Mouse (Mus musculus) R1 (cell line): ENCODE results near the gene Asb4.
"Not testable (repeated sequence)": the region's sequence is repeated elsewhere in the genome, so short reads cannot be mapped to it uniquely, and the experiment has no call there.

Source experiments
- DNase-seq: peaks from one replicate; pipeline ENCODE4 v3.0.0-alpha.2; 2018; ENCODE audit warnings: low read depth, low spot score

The Asb4 gene

DNA sequence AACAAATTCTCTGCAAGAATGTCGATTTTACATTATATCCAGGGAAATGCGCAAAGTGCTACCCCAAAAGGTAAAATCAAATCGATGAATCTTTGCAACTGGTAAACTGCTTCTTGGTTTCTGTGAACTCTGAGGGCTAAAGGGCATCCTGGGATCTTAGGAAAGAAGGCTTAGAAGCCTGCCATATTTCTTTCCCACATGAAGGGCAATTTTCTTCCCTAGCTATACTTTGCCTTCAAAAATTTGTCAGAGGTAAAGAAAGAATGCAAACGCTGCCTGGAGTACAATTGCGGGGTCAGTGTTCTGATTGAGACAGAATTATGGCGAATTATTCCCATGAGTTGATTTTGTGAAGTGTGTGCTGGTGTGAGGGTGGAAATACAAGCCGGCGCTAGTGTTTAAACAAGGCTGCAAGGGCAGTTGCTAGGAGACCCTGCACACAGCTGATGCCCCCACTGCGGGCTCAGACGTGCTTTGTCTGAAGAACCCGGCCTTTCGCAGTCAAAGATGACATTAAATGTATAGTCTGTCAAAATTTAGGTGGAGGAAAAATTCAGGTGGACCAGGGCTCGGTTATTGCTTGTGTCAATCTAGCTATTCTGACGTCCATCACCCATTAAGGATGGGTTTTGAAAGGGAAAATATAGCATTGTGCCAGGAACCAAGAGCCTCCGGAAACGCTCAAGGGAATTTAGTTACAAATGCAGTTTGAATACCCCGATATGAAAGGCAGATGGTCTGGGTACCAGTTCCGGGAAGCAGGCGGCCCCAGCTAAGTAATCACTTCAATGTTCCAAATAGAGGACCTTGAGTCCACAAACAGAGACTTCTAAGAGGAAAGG lies at the start of gene Asb4:
Asb4 (plus strand) TSS at position 51 of the 842 bp plus-strand sequence.
- peak; percentile 55 for DNase-seq

DNA sequence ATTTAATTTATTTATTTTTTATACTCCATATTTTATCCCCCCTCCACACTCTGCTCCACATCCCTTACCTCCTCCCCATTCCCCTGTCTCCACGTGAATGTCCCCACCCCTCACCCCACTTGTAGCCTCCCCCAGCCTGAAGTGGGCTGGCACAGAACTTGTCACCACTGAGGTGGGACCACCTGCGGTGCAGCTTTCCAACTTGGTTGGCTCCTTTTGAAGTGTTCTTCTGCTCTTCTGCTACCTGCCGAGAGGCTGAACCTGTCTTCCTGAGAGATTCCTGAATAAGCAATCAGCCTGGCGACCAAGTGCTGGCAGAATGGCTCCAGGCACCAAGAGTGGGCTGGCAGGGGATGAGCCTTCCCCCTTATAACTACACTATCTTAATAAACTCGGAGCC lies 49.2 kb upstream of the Asb4 start:
- DNase-seq = peak; percentile 91

DNA sequence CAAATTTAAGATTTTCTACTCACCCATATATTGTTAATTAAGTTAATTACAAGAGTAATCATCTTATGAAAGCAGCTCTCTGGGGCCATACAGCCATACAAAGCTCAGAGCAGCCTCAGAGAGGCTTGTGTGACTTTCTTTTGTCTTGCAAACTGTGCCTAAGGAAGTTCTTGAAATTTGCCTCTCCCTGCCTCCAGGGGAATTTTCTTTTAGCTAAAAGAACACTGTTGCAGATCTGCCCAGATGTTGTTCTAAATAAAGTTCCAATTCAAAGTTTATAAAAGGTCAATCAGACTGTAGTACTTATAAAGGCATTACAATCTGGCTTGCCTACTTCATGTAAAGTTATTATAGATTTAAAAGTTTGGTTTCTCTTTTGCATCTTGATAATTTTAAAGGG lies 47.2 kb upstream of the Asb4 start:
- peak; percentile 72 for DNase-seq

DNA sequence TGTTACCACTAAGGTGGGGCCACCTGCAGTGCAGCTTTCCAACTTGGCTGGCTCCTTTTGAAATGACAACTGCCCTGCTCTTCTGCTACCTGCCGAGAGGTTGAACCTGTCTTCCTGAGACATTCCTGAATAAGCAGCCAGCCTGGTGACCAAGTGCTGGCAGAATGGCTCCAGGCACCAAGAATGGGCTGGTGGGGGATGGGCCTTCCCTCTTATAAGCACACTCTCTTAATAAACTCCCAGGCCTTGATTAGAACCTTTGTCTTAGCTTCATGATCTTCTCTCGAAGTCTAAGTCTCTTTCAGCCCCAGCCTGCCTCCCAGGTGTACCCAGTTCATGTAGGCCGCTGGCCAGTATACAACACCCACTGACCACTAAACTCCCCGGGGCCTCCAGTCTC lies 44.4 kb upstream of the Asb4 start:
- peak; percentile 52 for DNase-seq

DNA sequence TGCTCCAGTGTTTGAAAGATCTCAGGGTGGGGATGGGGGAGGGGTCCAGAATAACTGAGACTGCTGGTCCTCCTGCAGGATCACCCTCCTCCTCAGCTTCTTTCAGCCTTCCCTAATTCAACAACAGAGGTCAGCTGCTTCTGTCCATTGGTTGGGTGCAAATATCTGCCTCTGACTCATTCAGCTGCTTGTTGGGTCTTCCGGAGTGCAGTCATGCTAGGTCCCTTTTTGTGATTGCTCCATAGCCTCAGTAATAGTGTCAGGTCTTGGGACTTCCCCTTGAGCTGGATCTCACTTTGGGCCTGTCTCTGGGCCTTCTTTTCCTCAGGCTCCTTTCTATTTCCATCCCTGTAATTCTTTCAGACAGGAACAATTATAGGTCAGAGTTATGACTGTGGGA lies 43.9 kb upstream of the Asb4 start:
- not testable (repeated sequence) for DNase-seq

DNA sequence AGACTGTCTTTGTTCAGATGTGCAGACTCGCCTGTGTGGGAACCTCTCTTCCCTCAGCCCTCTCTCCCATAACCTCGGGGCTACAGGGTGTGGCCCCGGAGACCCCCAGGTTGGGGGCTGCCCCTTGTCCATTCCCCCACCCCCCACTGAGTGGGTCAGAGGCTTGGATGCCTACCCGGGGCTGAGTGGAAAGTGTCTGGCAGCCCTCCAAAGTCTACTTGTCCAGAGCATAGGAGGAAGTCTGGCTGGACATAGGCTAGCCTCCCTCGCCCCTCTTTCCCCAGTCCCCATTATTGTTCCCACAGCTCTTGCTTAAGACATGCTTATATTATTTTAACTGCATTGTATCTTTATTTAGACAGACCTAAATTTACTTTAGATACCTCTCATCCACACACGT lies 38.9 kb upstream of the Asb4 start:
- DNase-seq = no peak

DNA sequence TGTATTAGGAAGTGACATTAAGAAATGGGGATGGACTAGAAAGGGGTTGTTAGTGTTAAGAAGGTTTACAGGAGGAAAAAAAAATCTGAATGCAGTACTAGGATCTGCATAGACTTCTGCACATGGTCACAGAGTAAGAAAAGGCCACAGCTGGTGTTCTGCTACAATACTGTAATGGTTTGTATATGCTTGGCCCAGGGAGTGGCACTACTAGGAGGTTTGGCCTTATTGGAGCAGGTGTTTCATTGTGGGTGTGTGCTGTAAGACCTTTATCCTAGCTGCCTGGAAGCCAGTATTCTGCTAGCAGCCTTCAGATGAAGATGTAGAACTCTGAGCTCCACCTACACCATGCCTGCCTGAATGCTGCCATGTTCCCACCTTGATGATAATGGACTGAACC lies 25.3 kb upstream of the Asb4 start:
- no peak for DNase-seq

DNA sequence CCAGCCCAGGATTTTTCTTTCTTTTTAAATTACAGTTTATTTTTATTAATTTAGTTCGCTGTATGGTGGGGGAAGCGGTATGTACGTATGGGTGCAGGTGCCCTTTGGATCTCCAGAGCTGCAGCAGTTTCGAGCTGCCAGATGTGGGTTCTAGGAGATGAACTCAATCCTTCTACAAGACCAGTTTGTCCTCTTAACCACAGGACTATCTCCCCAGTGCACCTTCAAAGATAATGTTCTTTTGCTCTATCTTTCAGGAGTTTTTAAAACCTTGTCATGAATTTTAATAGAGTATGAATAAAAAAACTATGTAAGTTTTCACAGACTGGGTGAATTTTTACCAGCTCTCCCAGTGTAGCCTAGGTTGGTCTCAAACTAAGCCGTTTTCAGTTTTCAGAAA lies 22.8 kb upstream of the Asb4 start:
- no peak for DNase-seq

DNA sequence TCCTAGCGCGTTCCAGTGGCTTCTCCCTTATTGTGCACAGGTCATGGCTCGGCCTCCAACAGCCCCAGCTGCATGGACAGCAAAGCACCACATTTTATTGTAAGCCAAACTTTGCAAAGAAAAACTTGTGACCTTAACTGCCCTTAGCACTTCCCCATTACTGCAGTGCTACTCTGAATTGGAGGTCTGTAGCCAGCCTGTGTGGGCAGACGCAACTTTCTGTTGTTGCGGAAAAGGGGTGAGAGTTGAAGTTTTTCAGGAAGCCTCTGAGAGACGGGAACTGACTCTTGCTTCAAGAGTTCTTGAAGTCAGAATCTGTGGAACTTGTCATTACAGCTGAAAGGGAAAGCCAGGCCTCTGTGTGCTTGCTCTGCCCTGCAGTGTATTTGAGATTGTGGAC lies 21.2 kb upstream of the Asb4 start:
- DNase-seq = no peak

DNA sequence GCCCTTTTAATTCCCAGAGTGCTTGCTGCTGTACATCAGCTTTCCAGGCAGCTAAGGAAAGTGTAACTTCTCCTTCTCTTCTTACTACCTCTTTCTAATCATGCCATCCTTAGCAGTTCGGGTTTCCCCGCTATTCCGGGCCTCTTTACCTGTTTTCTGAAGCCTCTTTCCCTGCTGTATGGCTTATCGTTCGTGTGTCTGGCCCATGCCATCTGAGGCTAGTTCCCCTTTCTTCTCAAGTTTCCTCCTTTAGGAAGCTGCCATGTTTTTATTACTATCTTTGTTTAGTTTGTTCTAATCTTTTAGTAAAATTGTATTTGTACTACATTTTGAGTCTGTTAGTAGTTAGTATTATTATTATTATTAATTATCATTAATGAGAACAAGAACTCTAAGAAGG lies 17.3 kb upstream of the Asb4 start:
- DNase-seq = no peak

DNA sequence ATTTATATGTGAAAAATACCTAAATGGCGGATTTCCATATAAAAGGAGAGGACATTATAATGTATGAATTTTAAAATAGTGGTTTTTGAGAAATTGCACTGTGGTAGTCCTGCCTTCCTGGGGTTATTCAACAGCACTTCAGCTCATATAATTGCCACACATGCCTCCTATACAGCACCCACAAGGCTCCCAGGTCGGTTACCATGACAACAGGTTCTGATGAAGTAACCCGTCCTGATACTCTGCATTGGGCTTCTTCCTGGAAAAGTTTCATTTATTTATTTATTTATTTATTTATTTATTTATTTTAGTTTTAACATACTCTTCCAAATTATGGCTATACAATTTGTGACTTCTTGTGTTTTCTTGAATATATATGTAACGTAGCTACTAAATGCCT lies 6.3 kb upstream of the Asb4 start:
- peak; percentile 60 for DNase-seq

DNA sequence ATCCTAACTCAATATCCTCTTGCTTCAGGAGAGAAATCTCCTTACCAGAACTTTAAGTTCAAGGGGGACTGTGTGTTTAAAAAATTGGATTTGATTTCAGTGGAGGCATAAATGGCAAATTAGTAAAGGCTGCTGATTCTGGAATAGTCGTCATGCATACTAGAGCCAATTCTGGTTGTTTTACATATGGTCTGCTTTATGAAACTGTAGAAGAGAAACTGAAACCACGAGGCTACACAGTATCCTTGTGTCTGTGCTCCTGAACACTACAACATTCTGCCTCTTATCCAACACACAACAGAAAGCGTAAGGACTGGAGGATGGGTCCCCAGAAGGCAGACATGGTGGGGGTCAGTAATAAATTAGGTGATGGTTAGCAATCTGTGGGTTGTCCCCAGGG lies 4.1 kb upstream of the Asb4 start:
- DNase-seq = no peak

DNA sequence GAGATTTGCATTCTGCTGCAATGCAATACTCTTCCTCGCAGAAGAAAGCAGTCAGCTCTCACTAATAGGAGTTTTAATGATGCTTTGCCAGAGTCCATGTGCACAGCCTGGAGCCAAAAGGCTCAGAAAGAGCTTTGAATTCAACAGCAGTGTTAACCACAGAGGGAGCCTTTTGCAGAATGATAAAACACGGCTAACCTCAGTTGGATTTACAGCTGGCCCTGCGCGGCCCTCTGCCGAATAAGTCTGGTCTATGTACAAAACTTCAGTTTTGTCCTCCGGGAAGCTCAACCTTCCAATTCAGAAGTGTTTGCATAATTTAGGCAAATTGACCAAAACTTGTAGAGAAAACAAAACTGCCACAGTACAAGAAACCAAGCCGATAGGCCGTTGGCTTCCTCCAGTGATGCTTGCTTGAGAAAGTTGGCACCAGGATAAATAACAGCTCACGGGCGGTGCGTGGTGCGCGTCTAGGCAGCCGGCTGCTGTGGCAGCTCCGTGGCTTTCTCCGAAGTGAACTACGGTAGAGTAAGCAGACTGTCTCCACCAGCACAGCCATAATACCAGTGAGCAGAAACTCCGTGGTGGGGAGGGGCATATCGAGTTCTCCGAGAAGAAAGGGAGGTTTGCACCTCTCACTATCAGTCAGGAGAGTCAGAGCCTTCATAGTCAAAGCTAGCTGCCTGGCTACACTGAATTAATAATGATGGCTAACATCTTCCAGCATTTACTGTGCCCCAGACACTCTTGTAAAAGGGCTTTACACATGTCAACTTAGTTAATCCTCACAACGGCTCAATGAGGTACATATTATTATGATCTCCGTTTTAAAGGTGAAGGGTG lies 3.2 kb upstream of the Asb4 start:
- peak; percentile 59 for DNase-seq

DNA sequence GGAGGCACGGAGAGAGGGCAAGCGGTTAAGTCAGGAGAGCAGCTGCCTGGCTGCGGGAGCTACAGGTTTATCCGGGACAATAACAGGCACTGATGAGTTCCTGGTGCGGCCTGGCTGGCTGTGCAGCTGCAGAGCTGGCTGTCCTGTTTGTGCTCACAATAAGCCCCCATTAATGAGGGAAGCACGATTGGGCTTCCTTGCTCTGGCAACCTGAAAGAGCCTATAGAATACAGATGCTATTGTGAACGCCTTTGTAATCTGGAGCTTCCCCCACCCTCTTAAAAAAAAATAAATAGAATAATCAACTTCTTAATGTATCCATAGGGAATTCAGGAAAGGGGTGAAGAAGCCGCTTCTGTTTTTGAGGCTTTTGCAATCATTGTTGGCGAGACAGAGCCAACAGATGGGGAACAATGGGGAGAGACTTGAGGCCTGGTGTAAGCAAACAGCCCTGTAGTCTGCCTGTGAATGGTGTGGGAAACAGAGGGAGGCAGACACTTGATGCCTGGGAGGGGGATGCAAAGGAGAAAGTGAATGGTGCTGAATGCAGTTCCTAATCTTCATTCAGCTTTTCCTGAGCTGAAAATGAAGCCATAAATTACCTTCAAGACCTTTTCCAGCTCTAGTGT lies 2.4 kb upstream of the Asb4 start:
- DNase-seq = peak; percentile 39

DNA sequence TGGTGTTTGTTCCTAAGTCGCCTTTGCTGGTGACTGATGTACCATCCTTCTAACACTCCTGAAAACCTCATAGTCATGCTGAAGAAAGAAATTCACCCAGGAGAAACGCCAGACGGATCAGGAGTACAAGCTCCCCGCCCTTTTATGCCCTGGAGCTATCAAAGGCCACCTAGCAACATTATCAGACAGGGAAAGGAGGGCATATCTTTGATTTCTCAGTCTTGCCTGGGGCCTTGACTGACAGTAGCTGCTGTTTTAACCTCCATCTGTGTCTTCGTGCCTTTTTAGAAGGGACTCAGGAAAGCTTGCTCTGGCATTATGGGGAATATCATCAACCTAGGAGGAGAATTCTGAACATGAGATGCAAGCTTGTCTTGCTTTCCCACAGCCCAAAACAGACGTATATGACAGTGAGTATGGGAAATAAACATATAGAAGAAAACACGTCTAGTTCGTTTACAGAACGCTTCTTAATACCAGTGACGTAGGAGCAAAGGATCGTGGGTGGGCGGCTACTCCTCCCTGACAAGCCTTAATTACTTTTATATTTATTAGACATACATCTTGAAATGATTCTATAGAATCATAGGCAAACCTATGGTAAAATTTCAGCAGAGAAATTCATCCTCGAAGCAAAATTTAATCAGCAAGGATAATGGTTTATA lies 1.1 kb upstream of the Asb4 start:
- DNase-seq = no peak

DNA sequence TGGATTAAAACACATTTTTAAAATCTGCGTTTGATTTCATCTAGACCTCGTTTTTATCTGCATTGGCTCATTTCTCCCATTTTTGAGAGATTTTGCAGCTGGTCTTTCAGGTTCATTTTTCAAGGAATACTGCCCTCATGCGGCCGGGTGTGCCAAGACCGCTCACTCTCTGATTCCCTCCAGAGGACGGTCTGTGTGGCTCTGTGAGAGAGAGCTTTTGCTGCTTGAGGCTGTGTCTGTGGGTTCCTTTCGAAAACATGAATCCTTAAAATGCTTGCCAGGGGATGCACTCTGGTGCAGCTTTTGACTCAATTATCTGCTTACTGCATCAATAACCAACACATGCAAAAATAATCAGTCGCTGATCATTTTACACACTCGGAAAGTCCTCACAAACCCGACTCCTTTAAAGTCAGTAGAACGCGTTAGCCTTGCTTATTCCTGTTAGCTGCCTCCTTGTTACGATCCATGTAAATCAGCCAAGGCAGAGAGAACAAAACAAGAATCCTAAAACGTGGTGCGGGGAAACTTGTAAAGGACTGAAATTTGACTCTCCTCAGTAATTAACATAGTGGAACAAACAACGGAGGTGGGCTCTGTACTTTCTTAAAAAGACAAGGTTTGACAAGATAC lies 487 bp upstream of the Asb4 start:
- DNase-seq = peak; percentile 68

DNA sequence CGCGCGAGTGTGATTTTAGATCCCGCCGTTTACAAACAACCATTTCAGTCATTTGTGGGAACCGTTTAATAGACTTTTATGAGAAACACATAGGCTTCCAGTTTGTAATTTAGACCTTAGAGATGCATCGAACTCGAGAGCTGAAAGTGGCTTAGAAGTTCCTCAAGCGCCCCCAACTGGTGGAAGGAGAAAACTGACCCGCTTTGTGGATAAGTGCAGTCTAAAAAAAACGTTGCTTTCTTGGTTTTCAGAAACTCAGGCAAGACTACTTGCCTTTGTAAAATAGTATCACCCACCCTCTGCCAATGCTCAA lies 948 bp downstream of the Asb4 start:
- DNase-seq = peak; percentile 86

DNA sequence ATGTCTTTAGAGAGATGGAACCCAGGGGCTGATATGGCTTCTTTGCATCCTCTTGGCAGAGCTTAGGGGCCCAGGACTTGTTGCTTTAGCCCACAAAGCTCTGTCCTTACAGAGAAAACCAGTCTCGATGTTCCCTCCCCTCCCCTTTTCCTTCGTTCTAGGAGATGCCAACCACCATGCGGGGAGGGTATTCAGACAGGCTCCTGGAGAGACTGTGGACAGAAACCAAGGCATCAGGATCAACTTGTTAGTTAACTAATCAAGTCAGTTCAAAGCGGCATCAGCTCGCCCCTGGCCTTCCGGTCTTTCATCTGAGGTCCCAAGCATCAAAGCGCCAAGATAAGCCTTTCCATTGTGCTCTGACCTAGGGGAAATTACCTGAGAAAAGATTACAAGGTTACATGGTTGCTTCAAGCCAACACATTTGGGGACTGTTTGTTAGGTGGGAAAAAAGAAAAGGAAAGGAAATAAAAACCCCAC lies 2.0 kb downstream of the Asb4 start:
- peak; percentile 32 for DNase-seq

DNA sequence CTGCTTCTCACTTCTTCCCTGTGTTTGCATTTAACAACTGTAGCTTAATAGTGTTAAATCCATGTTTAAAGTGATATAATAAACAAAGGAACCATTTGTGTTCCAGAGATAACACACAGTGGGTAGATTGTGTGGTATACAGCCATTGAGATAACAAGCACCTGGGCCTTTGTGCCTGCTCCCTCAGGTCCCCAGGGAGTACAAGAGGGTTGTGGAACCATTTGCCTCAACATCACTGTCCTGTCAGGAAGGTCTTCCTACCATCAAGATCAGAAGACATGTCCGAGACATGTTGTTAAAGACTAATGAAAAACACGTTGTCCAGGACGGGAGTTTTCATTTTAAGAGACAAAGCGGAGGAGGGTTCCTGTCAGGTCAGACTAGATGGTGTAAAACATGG lies 3.3 kb downstream of the Asb4 start:
- no peak for DNase-seq

DNA sequence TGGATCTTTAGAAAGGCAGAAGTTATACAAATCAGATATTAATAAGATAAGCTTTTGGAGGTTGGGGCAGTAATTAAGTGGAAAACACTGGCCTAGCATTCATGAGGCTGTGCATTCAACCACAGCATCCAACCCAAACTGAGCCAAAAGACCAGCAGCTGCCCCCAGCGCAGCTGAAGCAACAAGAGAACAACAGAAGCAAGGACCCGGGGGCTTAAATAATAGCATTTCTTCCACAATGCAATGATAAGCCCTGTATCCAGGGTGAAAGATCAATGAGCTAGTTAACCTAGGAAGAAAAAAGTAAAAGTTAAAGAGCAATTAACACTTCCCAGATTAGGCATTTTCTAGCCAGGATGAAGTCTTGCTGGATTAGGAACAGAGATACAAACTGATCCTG lies 4.2 kb downstream of the Asb4 start:
- DNase-seq = no peak

DNA sequence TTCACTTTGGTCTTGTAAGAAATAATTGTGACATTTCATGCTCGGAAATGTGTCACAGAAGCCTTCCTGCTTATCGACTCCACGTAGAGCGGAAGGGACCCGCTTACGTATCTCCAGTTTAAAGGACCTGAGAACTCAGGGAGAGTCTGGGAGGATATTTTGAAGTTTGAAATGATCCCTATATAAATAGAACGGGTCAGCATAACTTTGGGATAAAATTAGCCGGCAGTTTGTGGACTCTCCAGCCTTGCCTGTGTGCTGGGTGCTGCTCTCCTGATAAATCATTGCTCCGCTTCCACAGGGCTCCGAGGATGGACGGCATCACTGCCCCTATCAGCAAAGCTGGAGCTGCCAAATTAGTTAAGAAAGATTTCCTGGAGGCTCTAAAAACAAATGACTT lies 7.1 kb downstream of the Asb4 start:
- no peak for DNase-seq
